Mouse (Mus musculus) bone marrow macrophage, adult 2 months (primary cell): ENCODE results near the gene Ttll3.

ENCODE experiments used
- CTCF ChIP-seq: IDR thresholded peaks from 2 replicates; pipeline ENCODE4 v1.5.1; 2012; ENCODE audit warnings: low read depth, mild to moderate bottlenecking, low read length, moderate library complexity
- POLR2A ChIP-seq: IDR thresholded peaks from 2 replicates; pipeline ENCODE4 v1.6.1; 2012; ENCODE audit warnings: mild to moderate bottlenecking, low read depth, low read length, borderline replicate concordance

DNA sequence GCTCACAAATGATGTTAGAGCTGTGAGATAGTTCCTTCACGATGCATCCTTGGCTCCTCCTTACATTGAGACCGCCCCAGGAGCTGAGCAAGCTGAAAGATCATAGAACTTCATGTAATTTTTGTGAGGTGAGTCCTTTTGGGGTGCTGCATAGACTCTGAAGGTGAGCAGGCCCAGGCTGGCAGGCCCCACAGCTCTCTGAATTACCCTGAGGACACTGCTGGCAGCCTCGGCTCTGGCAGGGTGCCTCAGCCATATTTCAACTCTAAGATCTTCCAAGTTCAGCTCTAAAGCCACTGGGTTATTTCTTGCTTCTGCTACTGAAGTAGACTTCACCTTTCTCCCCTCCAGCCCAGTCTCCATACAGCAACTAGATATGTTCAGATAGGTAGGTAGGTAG is 51.6 kb downstream of the Ttll3 start:
- TF ChIP-seq CTCF (no peak), POLR2A (no peak)
